In genomic region chr2:181671984-181672383, GRCm38 (mm10) we compare ENCODE assay signal across 14 mouse cellular contexts. TPM values are rescaled to one million over a fixed set of nuclear protein-coding genes. Genes with fewer than 3 reads are reported as not detected.
A peak's percentile ranks its signal among the peaks of the same experiment; 100 is the strongest.
DNase-seq lines count a peak whose midpoint lies in the region; ATAC-seq and TF ChIP-seq lines count a peak whose summit lies in the region.
"Had no signal": no experiment of that assay in that cellular context is flagged by ENCODE, and none has a peak within 500 bp of the region (broad histone marks: within the 10 kb centered on the region; RNA-seq: fewer than 3 reads in every experiment).

No protein-coding gene starts in this region.

- no peaks in the 10 kb centered on the region for H3K9me3 ChIP-seq in heart, embryonic 13.5 days
- H3K9me3 ChIP-seq in embryonic facial prominence, embryonic 12.5 days: no peaks in the 10 kb centered on the region
- no peaks in the 10 kb centered on the region for H3K9me3 ChIP-seq in limb, embryonic 13.5 days

- no peak for TF ChIP-seq CTCF in left cerebral cortex, adult 2 months (IDR thresholded peaks at IDR 0.05)

- H3K27me3 ChIP-seq in heart, embryonic 13.5 days (replicated peaks): peaks cover 80% of the 10 kb centered on the region
- peaks cover 61% of the 10 kb centered on the region for H3K27me3 ChIP-seq in embryonic facial prominence, embryonic 12.5 days
- peaks cover 66% of the 10 kb centered on the region for H3K27me3 ChIP-seq in limb, embryonic 13.5 days

- H3K27ac ChIP-seq in heart, embryonic 13.5 days (replicated peaks): no peak overlapping the region
- H3K27ac ChIP-seq in left cerebral cortex, adult 2 months: no peak overlapping the region
- no peak overlapping the region for H3K27ac ChIP-seq in embryonic facial prominence, embryonic 12.5 days
- H3K27ac ChIP-seq in limb, embryonic 13.5 days: no peak overlapping the region

- peak overlapping the region; percentile 60; the same call in 1 of the 2 replicates for H3K4me3 ChIP-seq in heart, embryonic 13.5 days
- peak overlapping the region; percentile 40 for H3K4me3 ChIP-seq in left cerebral cortex, adult 2 months
- no peak overlapping the region for H3K4me3 ChIP-seq in embryonic facial prominence, embryonic 12.5 days
- peak overlapping the region; percentile 55 for H3K4me3 ChIP-seq in limb, embryonic 13.5 days

- no peak for DNase-seq in heart, postnatal 4 days
- DNase-seq in left cerebral cortex, adult 2 months (ENCODE audit: extremely low spot score in 1 of 2, low spot score in 2 of 2): no peak
- DNase-seq in left cerebral cortex, adult 9 months (ENCODE audit: low spot score in 2 of 2): no peak
- DNase-seq in ovary, postnatal 10 days (ENCODE audit: low spot score): no peak
- no peak for DNase-seq in urinary bladder, adult 2 months (ENCODE audit: low spot score)
- DNase-seq: cerebellum, adult 8-10 months; right cerebral cortex, adult 18-20 months had no signal

- 24% methylated on average over 7 of the region's 7 CpGs for WGBS in heart, embryonic 13.5 days
- 23% methylated on average over 7 of the region's 7 CpGs for WGBS in embryonic facial prominence, embryonic 12.5 days
- 22% methylated on average over 7 of the region's 7 CpGs for WGBS in limb, embryonic 13.5 days

- H3K4me2 ChIP-seq in heart, embryonic 13.5 days: peak overlapping the region; percentile 79
- H3K4me2 ChIP-seq in embryonic facial prominence, embryonic 12.5 days (replicated peaks): 0 out of 2 replicates have a peak overlapping the region, but pooled peaks have one; percentile 77
- peak overlapping the region; percentile 85 for H3K4me2 ChIP-seq in limb, embryonic 13.5 days (replicated peaks)

- peaks cover 31% of the 10 kb centered on the region for H3K4me1 ChIP-seq in heart, embryonic 13.5 days
- H3K4me1 ChIP-seq in embryonic facial prominence, embryonic 12.5 days: peaks cover 34% of the 10 kb centered on the region
- H3K4me1 ChIP-seq in limb, embryonic 13.5 days: peaks cover 36% of the 10 kb centered on the region

- H3K36me3 ChIP-seq in heart, embryonic 13.5 days: no peaks in the 10 kb centered on the region
- no peaks in the 10 kb centered on the region for H3K36me3 ChIP-seq in embryonic facial prominence, embryonic 12.5 days
- H3K36me3 ChIP-seq in limb, embryonic 13.5 days: no peaks in the 10 kb centered on the region

- intact Hi-C loops in left cerebral cortex, adult 2 months (cut with DNase I): no loop called here

- peak overlapping the region; percentile 80; the same call in 1 of the 2 replicates for H3K9ac ChIP-seq in heart, embryonic 13.5 days
- H3K9ac ChIP-seq in embryonic facial prominence, embryonic 12.5 days: no peak overlapping the region
- H3K9ac ChIP-seq in limb, embryonic 13.5 days: no peak overlapping the region

- ATAC-seq in heart, embryonic 13.5 days (ENCODE audit: extremely low read depth, insufficient number of reproducible peaks, low FRiP score, low TSS enrichment): no peak
- ATAC-seq in embryonic facial prominence, embryonic 12.5 days (ENCODE audit: insufficient number of reproducible peaks, insufficient read depth, low FRiP score, low TSS enrichment): no peak
- ATAC-seq in limb, embryonic 13.5 days (ENCODE audit: low FRiP score, low read depth): no peak

RNA-seq across cellular contexts. Expression of gene Sox18, which starts 0.5 kb away (rescaled TPM):
- polyA plus RNA-seq in heart, embryonic 13.5 days (2015; fragmentation: Nextera tagmentation; extraction: Ambion mirVana): 34.7 and 36.1 TPM in 2 replicates
- 10 to 100 TPM; 75.9 to 80.3 TPM for total RNA-seq in heart, postnatal 4 days (2021)
- total RNA-seq in left cerebral cortex, adult 2 months (2021): 10 to 100 TPM; 10.9 to 11.2 TPM
- polyA plus RNA-seq in embryonic facial prominence, embryonic 12.5 days (2016; fragmentation: Nextera tagmentation; extraction: Ambion mirVana): 38.5 and 43.7 TPM in 2 replicates
- polyA plus RNA-seq in limb, embryonic 13.5 days (2015; fragmentation: Nextera tagmentation; extraction: Ambion mirVana): 28.5 and 30.0 TPM in 2 replicates
- polyA plus RNA-seq in urinary bladder, adult 2 months (2012; rRNA removed): 20.0 and 27.2 TPM in 2 replicates

RNA-seq across cellular contexts. Expression of gene Tcea2, which starts 8.1 kb away (rescaled TPM):
- 15.2 and 17.1 TPM in 2 replicates for polyA plus RNA-seq in heart, embryonic 13.5 days (2015; fragmentation: Nextera tagmentation; extraction: Ambion mirVana)
- 10 to 100 TPM in 1 of 2 experiments, 1 to 10 TPM in 1; 9.9 to 11.1 TPM for total RNA-seq in heart, postnatal 4 days (2021)
- 10 to 100 TPM; 65.7 to 78.1 TPM for total RNA-seq in left cerebral cortex, adult 2 months (2021)
- 29.5 and 31.0 TPM in 2 replicates for polyA plus RNA-seq in embryonic facial prominence, embryonic 12.5 days (2016; fragmentation: Nextera tagmentation; extraction: Ambion mirVana)
- polyA plus RNA-seq in limb, embryonic 13.5 days (2015; fragmentation: Nextera tagmentation; extraction: Ambion mirVana): 33.3 and 34.3 TPM in 2 replicates
- polyA plus RNA-seq in urinary bladder, adult 2 months (2012; rRNA removed): 27.8 and 38.0 TPM in 2 replicates

RNA-seq across cellular contexts. Expression of gene Gm29797, which starts 15.2 kb away (rescaled TPM):
- polyA plus RNA-seq in heart, embryonic 13.5 days (2015; fragmentation: Nextera tagmentation; extraction: Ambion mirVana): 0.27 TPM in 1 of 2 replicates, not detected in the other
- total RNA-seq in heart, postnatal 4 days (2021): not detected
- total RNA-seq in left cerebral cortex, adult 2 months (2021): 1 to 10 TPM in 1 of 2 experiments, under 1 TPM in 1; 0.48 to 1.3 TPM
- 0.32 TPM in 1 of 2 replicates, not detected in the other for polyA plus RNA-seq in embryonic facial prominence, embryonic 12.5 days (2016; fragmentation: Nextera tagmentation; extraction: Ambion mirVana)
- polyA plus RNA-seq in limb, embryonic 13.5 days (2015; fragmentation: Nextera tagmentation; extraction: Ambion mirVana): 0.53 TPM in 1 of 2 replicates, not detected in the other
- polyA plus RNA-seq in urinary bladder, adult 2 months (2012; rRNA removed): 0.11 TPM in 1 of 2 replicates, not detected in the other
- total RNA-seq: adrenal gland, postnatal 14 days; gastrocnemius, postnatal 10 days had no signal
- polyA plus RNA-seq: kidney, postnatal 0 days had no signal

RNA-seq across cellular contexts. Expression of gene Rgs19, which starts 21.8 kb away (rescaled TPM):
- 43.5 and 44.2 TPM in 2 replicates for polyA plus RNA-seq in heart, embryonic 13.5 days (2015; fragmentation: Nextera tagmentation; extraction: Ambion mirVana)
- total RNA-seq in heart, postnatal 4 days (2021): 10 to 100 TPM; 11.3 to 15.8 TPM
- 10 to 100 TPM; 30.6 to 33.2 TPM for total RNA-seq in left cerebral cortex, adult 2 months (2021)
- polyA plus RNA-seq in embryonic facial prominence, embryonic 12.5 days (2016; fragmentation: Nextera tagmentation; extraction: Ambion mirVana): 74.9 and 81.9 TPM in 2 replicates
- 79.0 and 82.0 TPM in 2 replicates for polyA plus RNA-seq in limb, embryonic 13.5 days (2015; fragmentation: Nextera tagmentation; extraction: Ambion mirVana)
- polyA plus RNA-seq in urinary bladder, adult 2 months (2012; rRNA removed): 40.4 and 51.8 TPM in 2 replicates

RNA-seq across cellular contexts. Expression of gene Lkaaear1, which starts 26.3 kb away (rescaled TPM):
- polyA plus RNA-seq in heart, embryonic 13.5 days (2015; fragmentation: Nextera tagmentation; extraction: Ambion mirVana): not detected in 2 replicates
- total RNA-seq in heart, postnatal 4 days (2021): not detected
- not detected for total RNA-seq in left cerebral cortex, adult 2 months (2021)
- not detected in 2 replicates for polyA plus RNA-seq in embryonic facial prominence, embryonic 12.5 days (2016; fragmentation: Nextera tagmentation; extraction: Ambion mirVana)
- not detected in 2 replicates for polyA plus RNA-seq in limb, embryonic 13.5 days (2015; fragmentation: Nextera tagmentation; extraction: Ambion mirVana)
- polyA plus RNA-seq in urinary bladder, adult 2 months (2012; rRNA removed): not detected in 2 replicates
- total RNA-seq: adrenal gland, postnatal 14 days; gastrocnemius, postnatal 10 days; left cerebral cortex, postnatal 14 days had no signal
- polyA plus RNA-seq: kidney, postnatal 0 days had no signal
